Mouse (Mus musculus) cerebellum, adult 2 months (tissue): ENCODE results near the gene Acsbg2.

Experiments used
- CTCF ChIP-seq: fragments of 200-500 bp; IDR thresholded peaks from 2 replicates; pipeline ENCODE4 v1.5.1; 2011; ENCODE audit warnings: low read depth, mild to moderate bottlenecking, control low read depth, low read length, moderate library complexity, borderline replicate concordance; ENCODE audit not compliant: insufficient read depth
- POLR2A ChIP-seq: fragments of 200-500 bp; IDR thresholded peaks from 2 replicates; pipeline ENCODE4 v1.6.1; 2011; ENCODE audit warnings: low read length, control low read depth, borderline replicate concordance; ENCODE audit not compliant: insufficient read depth

GRCm38 (mm10) chr17:56907887-56908286, 33.6 kb upstream of the Acsbg2 start:
- TF ChIP-seq CTCF (no peak), POLR2A (no peak)
